Mouse (Mus musculus) intestine, embryonic 14.5 days (tissue): ENCODE measurements around the gene Kntc1. TPM values are rescaled to one million over a fixed set of nuclear protein-coding genes. Genes with fewer than 3 reads are reported as not detected.

Source experiments
- ATAC-seq: fragments of 200-750 bp; cut with Nextera tagmentation; replicated peaks from 2 replicates; pipeline ENCODE4 v1.8.0; 2017; ENCODE audit warnings: low read depth, moderate number of reproducible peaks, moderate TSS enrichment, moderate library complexity; ENCODE audit not compliant: low FRiP score, low TSS enrichment
- DNase-seq: peaks from one replicate; pipeline ENCODE4 v3.0.0-alpha.2; 2018; ENCODE audit warnings: low spot score
- H3K27ac ChIP-seq: fragments of 300-500 bp; sonication (generic); 2 replicates; pipeline ENCODE4 v1.5.1; 2014; ENCODE audit warnings: low read depth, mild to moderate bottlenecking, control low read depth
- H3K27me3 ChIP-seq: fragments of 300-500 bp; sonication (generic); replicated peaks from 2 replicates; pipeline ENCODE4 v1.6.1; 2014; ENCODE audit warnings: low read length, control low read depth; ENCODE audit not compliant: control insufficient read depth, insufficient read depth
- H3K36me3 ChIP-seq: fragments of 300-500 bp; sonication (generic); 2 replicates; pipeline ENCODE4 v1.6.1; 2014; ENCODE audit warnings: low read length, control low read depth; ENCODE audit not compliant: control insufficient read depth, insufficient read depth
- H3K4me1 ChIP-seq: fragments of 300-500 bp; sonication (generic); replicated peaks from 2 replicates; pipeline ENCODE4 v1.6.1; 2014; ENCODE audit warnings: low read length, control low read depth, mixed read lengths; ENCODE audit not compliant: control insufficient read depth, insufficient read depth
- H3K4me2 ChIP-seq: fragments of 300-500 bp; sonication (generic); 2 replicates; pipeline ENCODE4 v1.6.1; 2014; ENCODE audit warnings: low read length
- H3K4me3 ChIP-seq: fragments of 300-500 bp; sonication (generic); 2 replicates; pipeline ENCODE4 v1.5.1; 2014; ENCODE audit warnings: low read depth, low read length, control low read depth, mixed read lengths
- H3K9ac ChIP-seq: fragments of 300-500 bp; sonication (generic); 2 replicates; pipeline ENCODE4 v1.6.1; 2014; ENCODE audit warnings: mild to moderate bottlenecking, low read length
- H3K9me3 ChIP-seq: fragments of 300-500 bp; sonication (generic); 2 replicates; pipeline ENCODE4 v1.6.1; 2016; ENCODE audit warnings: low read length, control low read depth; ENCODE audit not compliant: control insufficient read depth
- WGBS: fragments of 180-500 bp; shearing (Covaris S2); extraction: QIAGEN DNeasy Blood & Tissue Kit; methylation state at CpG from one replicate; pipeline ENCODE4 v1.1.7; 2014; 5-methylcytosine and 5-hydroxymethylcytosine counted together
- polyA plus RNA-seq: library from polyadenylated mRNA; unstranded; fragments of >200 nt; fragmentation: Nextera tagmentation; extraction: Ambion mirVana; gene quantifications from 2 replicates; pipeline ENCODE4 v1.2.1, GENCODE M21; 2014

The Kntc1 gene
- polyA plus RNA-seq, 1 experiment from 2014 or later, result 35.9 TPM

DNA sequence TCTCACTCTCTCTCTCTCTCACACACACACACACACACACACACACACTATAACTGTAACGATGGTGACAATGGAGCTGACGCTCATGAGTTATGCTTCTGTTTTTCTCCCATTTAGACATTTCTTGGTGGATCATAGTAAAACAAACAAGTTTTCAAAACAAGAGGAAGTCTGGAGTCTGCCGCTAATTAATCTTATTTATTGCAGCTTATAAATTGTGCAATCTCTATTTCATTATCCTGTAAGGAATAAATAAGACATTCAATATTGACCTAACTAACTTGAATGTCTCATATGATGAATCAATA lies 71.7 kb downstream of the Kntc1 start:
- DNase-seq, result no peak
- Histone ChIP-seq H3K36me3 (peaks cover 39% of the 10 kb centered on the region), H3K4me3 (no peak overlapping the region), H3K4me1 (no peaks in the 10 kb centered on the region), H3K27ac (no peak overlapping the region), H3K9ac (no peak overlapping the region), H3K27me3 (no peaks in the 10 kb centered on the region), H3K9me3 (no peaks in the 10 kb centered on the region), H3K4me2 (no peak overlapping the region)
- 89% methylated on average over 3 of the region's 3 CpGs for WGBS
- ATAC-seq, result no peak

DNA sequence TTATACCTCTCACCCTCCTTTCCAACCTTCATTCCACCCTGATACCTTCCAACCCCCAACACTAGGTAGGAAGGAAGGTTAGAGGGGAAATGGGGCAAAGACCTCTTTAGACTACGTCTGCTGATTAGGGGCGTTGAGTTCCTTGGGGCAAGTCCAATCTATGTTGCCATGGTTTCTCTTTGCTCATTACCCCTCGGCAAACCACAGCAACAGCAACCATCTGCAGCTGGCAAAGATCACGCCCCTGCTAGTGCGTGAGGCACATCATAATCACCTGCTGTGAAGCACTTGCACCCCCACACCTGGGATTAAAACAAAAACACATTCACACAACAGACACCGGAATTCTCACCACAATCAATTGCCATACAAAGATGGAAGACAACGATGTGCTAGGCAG lies 73.2 kb downstream of the Kntc1 start:
- no peak overlapping the region for H3K27ac ChIP-seq
- no peak overlapping the region for H3K4me3 ChIP-seq
- DNase-seq (no peak), ATAC-seq (no peak)
- peaks cover 39% of the 10 kb centered on the region for H3K36me3 ChIP-seq
- H3K4me2 ChIP-seq, result no peak overlapping the region
- WGBS, result 76% methylated on average over 7 of the region's 7 CpGs
- H3K4me1 ChIP-seq, result no peaks in the 10 kb centered on the region
- no peaks in the 10 kb centered on the region for H3K27me3 ChIP-seq
- no peak overlapping the region for H3K9ac ChIP-seq
- H3K9me3 ChIP-seq, result no peaks in the 10 kb centered on the region

GRCm38 (mm10) chr5:123827659-123828091 lies 78.2 kb downstream of the Kntc1 start:
- Histone ChIP-seq H3K4me3 (no peak overlapping the region), H3K27ac (no peak overlapping the region), H3K4me1 (no peaks in the 10 kb centered on the region), H3K4me2 (no peak overlapping the region), H3K27me3 (no peaks in the 10 kb centered on the region), H3K9me3 (no peaks in the 10 kb centered on the region), H3K9ac (no peak overlapping the region), H3K36me3 (no peaks in the 10 kb centered on the region)
- 77% methylated on average over 6 of the region's 6 CpGs for WGBS
- ATAC-seq (no peak), DNase-seq (no peak)

GRCm38 (mm10) chr5:123832309-123832708 lies 82.8 kb downstream of the Kntc1 start:
- Histone ChIP-seq H3K27me3 (no peaks in the 10 kb centered on the region), H3K4me3 (no peak overlapping the region), H3K36me3 (no peaks in the 10 kb centered on the region), H3K4me1 (no peaks in the 10 kb centered on the region), H3K9ac (no peak overlapping the region), H3K9me3 (no peaks in the 10 kb centered on the region), H3K27ac (no peak overlapping the region), H3K4me2 (no peak overlapping the region)
- 86% methylated on average over 7 of the region's 7 CpGs for whole genome bisulfite sequencing
- no peak for ATAC-seq
- DNase-seq, result no peak

DNA sequence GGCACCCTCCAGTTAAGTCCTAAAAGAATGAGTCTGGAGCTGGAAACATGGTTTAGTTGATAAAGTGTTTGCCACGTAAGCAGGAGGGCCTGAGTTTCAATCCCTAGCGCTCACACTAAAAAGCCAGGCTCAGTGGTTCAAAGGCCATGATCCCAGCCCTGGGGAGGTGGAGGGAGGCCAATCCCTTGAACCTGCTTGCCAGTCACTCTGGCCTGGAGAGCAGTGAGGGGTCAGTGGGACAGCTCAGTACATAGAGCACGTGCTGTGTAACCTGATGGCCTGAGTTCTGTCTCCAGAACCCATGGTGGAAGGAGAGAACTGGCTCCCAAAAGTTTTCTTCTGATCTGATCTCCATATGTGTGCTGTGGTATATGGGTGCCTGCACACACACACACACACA lies 85.3 kb downstream of the Kntc1 start:
- H3K9me3 ChIP-seq, result no peaks in the 10 kb centered on the region
- no peak for DNase-seq
- H3K27me3 ChIP-seq, result no peaks in the 10 kb centered on the region
- no peak overlapping the region for H3K4me3 ChIP-seq
- no peak for ATAC-seq
- H3K36me3 ChIP-seq, result no peaks in the 10 kb centered on the region
- no peak overlapping the region for H3K27ac ChIP-seq
- H3K9ac ChIP-seq, result no peak overlapping the region
- no peaks in the 10 kb centered on the region for H3K4me1 ChIP-seq
- no peak overlapping the region for H3K4me2 ChIP-seq
- 76% methylated on average over 3 of the region's 3 CpGs for WGBS

DNA sequence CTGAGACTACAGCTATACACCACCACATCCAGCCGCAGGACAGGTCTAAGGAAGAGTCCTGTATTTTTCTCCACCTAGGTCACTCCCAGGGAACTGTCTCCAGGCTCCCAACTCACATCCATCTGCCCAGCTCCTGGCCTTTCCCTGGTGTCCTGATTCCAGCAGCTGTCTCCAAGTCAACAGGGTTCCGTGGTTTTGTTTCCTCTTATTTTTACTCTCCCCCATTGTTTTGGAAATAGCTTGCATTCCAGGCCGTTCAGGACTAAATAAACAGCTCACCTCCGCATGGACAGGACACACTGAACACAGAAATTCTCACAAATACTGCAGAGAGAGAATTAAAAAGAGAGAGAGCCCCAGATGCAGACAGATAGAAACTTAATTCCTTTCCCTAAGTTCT lies 87.9 kb downstream of the Kntc1 start:
- no peak for DNase-seq
- Histone ChIP-seq H3K36me3 (no peaks in the 10 kb centered on the region), H3K27ac (peak overlapping the region; percentile 7; the same call in 1 of the 2 replicates), H3K4me1 (0 out of 2 replicates have a peak, but pooled peaks cover 3% of the 10 kb centered on the region), H3K9ac (no peak overlapping the region), H3K9me3 (no peaks in the 10 kb centered on the region), H3K27me3 (no peaks in the 10 kb centered on the region), H3K4me3 (no peak overlapping the region), H3K4me2 (no peak overlapping the region)
- WGBS, result 43% methylated on average over 4 of the region's 4 CpGs
- ATAC-seq, result no peak

DNA sequence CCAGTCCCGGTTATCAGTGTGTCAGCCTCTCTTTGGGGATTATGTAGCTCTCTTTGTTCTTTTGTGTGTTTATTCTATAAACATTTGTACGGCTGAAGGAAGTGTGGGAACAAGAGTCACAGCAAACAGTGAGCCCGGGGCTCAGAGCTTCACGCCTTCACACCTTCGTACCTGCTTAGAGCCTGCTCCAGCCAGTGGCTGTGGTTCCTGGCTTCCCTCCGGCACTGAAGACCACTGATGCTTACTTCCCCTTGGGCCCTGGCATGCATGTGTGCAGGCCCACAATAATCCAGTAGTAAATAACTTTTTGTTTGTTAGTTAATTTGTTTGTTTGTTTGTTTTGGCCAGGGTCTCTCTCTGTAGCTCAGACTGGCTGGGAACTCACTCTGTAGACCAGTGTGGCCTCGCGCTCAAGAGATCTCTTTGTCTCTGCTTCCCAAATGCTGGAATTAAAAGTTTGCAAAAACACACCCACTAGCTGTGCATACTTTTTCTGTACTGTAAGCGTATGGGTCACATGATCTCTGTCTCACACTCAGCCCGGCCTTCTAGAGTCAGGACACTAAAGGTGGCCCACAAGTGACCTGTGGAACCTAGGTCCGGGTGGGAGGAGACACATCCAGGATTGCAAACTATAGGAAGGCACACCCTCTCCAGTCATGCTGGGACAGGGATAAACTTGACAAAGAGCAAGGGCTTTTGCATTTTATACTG lies 92.9 kb downstream of the Kntc1 start:
- DNase-seq, result no peak
- ATAC-seq, result no peak

DNA sequence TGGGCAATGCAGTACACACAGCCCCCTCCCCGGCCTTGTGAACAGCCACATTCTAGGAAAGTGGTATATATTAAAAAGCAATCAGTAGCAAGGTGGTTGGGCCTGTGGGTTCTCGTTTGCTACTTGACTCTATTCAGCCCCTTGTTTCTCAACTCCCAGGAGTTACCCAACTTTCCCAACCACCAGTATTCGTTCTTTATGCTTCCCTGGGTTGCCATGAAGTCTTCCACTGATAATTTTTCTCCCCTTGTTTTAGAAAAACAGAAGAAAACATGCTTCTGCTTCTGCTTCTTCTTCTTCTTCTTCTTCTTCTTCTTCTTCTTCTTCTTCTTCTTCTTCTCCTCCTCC lies 93.4 kb downstream of the Kntc1 start:
- ATAC-seq, result no peak
- WGBS, result 67% methylated on average over 3 of the region's 3 CpGs

More for the DNA sequence above, 92.9 kb downstream of the Kntc1 start:
- 56% methylated on average over 11 of the region's 11 CpGs for WGBS
- Histone ChIP-seq H3K4me3 (no peak overlapping the region), H3K4me1 (0 out of 2 replicates have a peak, but pooled peaks cover 4% of the 10 kb centered on the region), H3K9ac (no peak overlapping the region), H3K9me3 (no peaks in the 10 kb centered on the region), H3K27ac (no peak overlapping the region), H3K27me3 (no peaks in the 10 kb centered on the region), H3K4me2 (no peak overlapping the region), H3K36me3 (no peaks in the 10 kb centered on the region)

GRCm38 (mm10) chr5:123843816-123844215 lies 94.3 kb downstream of the Kntc1 start:
- no peak for ATAC-seq
- Histone ChIP-seq H3K4me1 (0 out of 2 replicates have a peak, but pooled peaks cover 4% of the 10 kb centered on the region), H3K27me3 (no peaks in the 10 kb centered on the region), H3K9me3 (no peaks in the 10 kb centered on the region), H3K9ac (no peak overlapping the region), H3K4me2 (no peak overlapping the region), H3K27ac (0 out of 2 replicates have a peak overlapping the region, but pooled peaks have one; percentile 57), H3K36me3 (no peaks in the 10 kb centered on the region), H3K4me3 (no peak overlapping the region)
- DNase-seq, result no peak
- 68% methylated on average over 4 of the region's 4 CpGs for WGBS

More for the DNA sequence above, 93.4 kb downstream of the Kntc1 start:
- H3K27ac ChIP-seq, result no peak overlapping the region
- no peaks in the 10 kb centered on the region for H3K27me3 ChIP-seq
- no peaks in the 10 kb centered on the region for H3K36me3 ChIP-seq
- no peak overlapping the region for H3K4me2 ChIP-seq
- no peak for DNase-seq
- H3K9me3 ChIP-seq, result no peaks in the 10 kb centered on the region
- no peak overlapping the region for H3K4me3 ChIP-seq
- no peak overlapping the region for H3K9ac ChIP-seq
- H3K4me1 ChIP-seq, result 0 out of 2 replicates have a peak, but pooled peaks cover 4% of the 10 kb centered on the region
